Mouse (Mus musculus) hindbrain, embryonic 10.5 days (tissue): ENCODE results near the gene Hddc2. TPM values are rescaled to one million over a fixed set of nuclear protein-coding genes. Genes with fewer than 3 reads are reported as not detected.
A peak's percentile ranks its signal among the peaks of the same experiment; 100 is the strongest.
"Not testable (repeated sequence)": the region's sequence is repeated elsewhere in the genome, so short reads cannot be mapped to it uniquely, and the experiment has no call there.

ENCODE experiments used
- DNase-seq: peaks from one replicate; pipeline ENCODE4 v3.0.0-alpha.2; 2017; ENCODE audit warnings: low spot score
- H3K27ac ChIP-seq: fragments of 300-500 bp; sonication (generic); 2 replicates; pipeline ENCODE4 v1.5.1; 2016; ENCODE audit warnings: mild to moderate bottlenecking, moderate library complexity
- H3K27me3 ChIP-seq: fragments of 300-500 bp; sonication (generic); 2 replicates; pipeline ENCODE4 v1.6.1; 2016; ENCODE audit warnings: mild to moderate bottlenecking; ENCODE audit not compliant: poor library complexity, insufficient read depth, severe bottlenecking
- H3K36me3 ChIP-seq: fragments of 300-500 bp; sonication (generic); 2 replicates; pipeline ENCODE4 v1.6.1; 2016; ENCODE audit warnings: mild to moderate bottlenecking, moderate library complexity
- H3K4me1 ChIP-seq: fragments of 300-500 bp; sonication (generic); replicated peaks from 2 replicates; pipeline ENCODE4 v1.6.1; 2016; ENCODE audit warnings: mild to moderate bottlenecking
- H3K4me3 ChIP-seq: fragments of 300-500 bp; sonication (generic); 2 replicates; pipeline ENCODE4 v1.5.1; 2016; ENCODE audit warnings: mild to moderate bottlenecking, moderate library complexity
- H3K9me3 ChIP-seq: fragments of 300-500 bp; sonication (generic); 2 replicates; pipeline ENCODE4 v1.6.1; 2016; ENCODE audit warnings: mild to moderate bottlenecking, moderate library complexity
- WGBS: fragments of 180-500 bp; shearing (Covaris S2); methylation state at CpG from one replicate; pipeline ENCODE4 v1.1.7; 2016; 5-methylcytosine and 5-hydroxymethylcytosine counted together
- polyA plus RNA-seq: library from polyadenylated mRNA; unstranded; fragments of >200 nt; fragmentation: Nextera tagmentation; extraction: Ambion mirVana; gene quantifications from 2 replicates; pipeline ENCODE4 v1.2.1, GENCODE M21; 2016

Hddc2 gene
- polyA plus RNA-seq, 1 experiment from 2014 or later = 72.0 TPM

- no peak overlapping the region for H3K4me3 ChIP-seq
- H3K27me3 ChIP-seq = no peaks in the 10 kb centered on the region
- H3K36me3 ChIP-seq = no peaks in the 10 kb centered on the region
- H3K27ac ChIP-seq = no peak overlapping the region
- H3K4me1 ChIP-seq = no peaks in the 10 kb centered on the region
- DNase-seq = peak; percentile 25
- WGBS = 22% methylated on average over 1 of the region's 1 CpGs
- no peaks in the 10 kb centered on the region for H3K9me3 ChIP-seq
Measured at GRCm38 (mm10) chr10:31307024-31307598, 6.1 kb upstream of the Hddc2 start.

GRCm38 (mm10) chr10:31318491-31318890 is 5.3 kb downstream of the Hddc2 start:
- no peaks in the 10 kb centered on the region for H3K27me3 ChIP-seq
- peaks cover 43% of the 10 kb centered on the region for H3K36me3 ChIP-seq
- WGBS = 86% methylated on average over 5 of the region's 5 CpGs
- no peak for DNase-seq
- no peaks in the 10 kb centered on the region for H3K9me3 ChIP-seq
- H3K4me1 ChIP-seq = peaks cover 15% of the 10 kb centered on the region; the same call in 1 of the 2 replicates
- H3K27ac ChIP-seq = no peak overlapping the region
- H3K4me3 ChIP-seq = no peak overlapping the region

GRCm38 (mm10) chr10:31329436-31329835 is 16.3 kb downstream of the Hddc2 start:
- no peaks in the 10 kb centered on the region for H3K4me1 ChIP-seq
- no peak overlapping the region for H3K27ac ChIP-seq
- 90% methylated on average over 1 of the region's 1 CpGs for WGBS
- peaks cover 41% of the 10 kb centered on the region for H3K36me3 ChIP-seq
- H3K27me3 ChIP-seq = no peaks in the 10 kb centered on the region
- no peak for DNase-seq
- H3K9me3 ChIP-seq = no peaks in the 10 kb centered on the region
- no peak overlapping the region for H3K4me3 ChIP-seq

- Histone ChIP-seq H3K9me3 (no peaks in the 10 kb centered on the region), H3K4me3 (no peak overlapping the region), H3K27me3 (no peaks in the 10 kb centered on the region), H3K4me1 (no peaks in the 10 kb centered on the region), H3K36me3 (peaks cover 37% of the 10 kb centered on the region), H3K27ac (no peak overlapping the region)
- WGBS = 92% methylated on average over 3 of the region's 3 CpGs
- DNase-seq = no peak
Measured at GRCm38 (mm10) chr10:31330286-31330962, 17.2 kb downstream of the Hddc2 start.

- H3K9me3 ChIP-seq = no peaks in the 10 kb centered on the region
- no peaks in the 10 kb centered on the region for H3K27me3 ChIP-seq
- DNase-seq = no peak
- WGBS = 86% methylated on average over 4 of the region's 4 CpGs
- H3K4me1 ChIP-seq = no peaks in the 10 kb centered on the region
- peaks cover 28% of the 10 kb centered on the region for H3K36me3 ChIP-seq
- no peak overlapping the region for H3K27ac ChIP-seq
- no peak overlapping the region for H3K4me3 ChIP-seq
Measured at GRCm38 (mm10) chr10:31331225-31331775, 18.1 kb downstream of the Hddc2 start.

GRCm38 (mm10) chr10:31336432-31336831 is 23.2 kb downstream of the Hddc2 start:
- no peaks in the 10 kb centered on the region for H3K9me3 ChIP-seq
- no peaks in the 10 kb centered on the region for H3K36me3 ChIP-seq
- no peaks in the 10 kb centered on the region for H3K27me3 ChIP-seq
- no peak for DNase-seq
- no peaks in the 10 kb centered on the region for H3K4me1 ChIP-seq
- no peak overlapping the region for H3K4me3 ChIP-seq
- 92% methylated on average over 5 of the region's 5 CpGs for WGBS
- no peak overlapping the region for H3K27ac ChIP-seq

- Histone ChIP-seq H3K27ac (no peak overlapping the region), H3K9me3 (no peaks in the 10 kb centered on the region), H3K36me3 (no peaks in the 10 kb centered on the region), H3K27me3 (no peaks in the 10 kb centered on the region), H3K4me1 (peaks cover 3% of the 10 kb centered on the region; the same call in 1 of the 2 replicates), H3K4me3 (no peak overlapping the region)
- no peak for DNase-seq
- WGBS = 90% methylated on average over 8 of the region's 8 CpGs
Measured at GRCm38 (mm10) chr10:31346401-31346800, 33.2 kb downstream of the Hddc2 start.

- WGBS = 86% methylated on average over 2 of the region's 2 CpGs
Measured at GRCm38 (mm10) chr10:31351056-31351455, 37.9 kb downstream of the Hddc2 start.

GRCm38 (mm10) chr10:31352845-31353427 is 39.8 kb downstream of the Hddc2 start:
- no peak overlapping the region for H3K27ac ChIP-seq
- no peaks in the 10 kb centered on the region for H3K27me3 ChIP-seq
- no peaks in the 10 kb centered on the region for H3K9me3 ChIP-seq
- no peaks in the 10 kb centered on the region for H3K4me1 ChIP-seq
- no peak overlapping the region for H3K4me3 ChIP-seq
- 94% methylated on average over 1 of the region's 1 CpGs for WGBS
- no peaks in the 10 kb centered on the region for H3K36me3 ChIP-seq
- DNase-seq = no peak

More at GRCm38 (mm10) chr10:31351056-31351455, 37.9 kb downstream of the Hddc2 start:
- no peaks in the 10 kb centered on the region for H3K27me3 ChIP-seq
- H3K27ac ChIP-seq = no peak overlapping the region
- no peaks in the 10 kb centered on the region for H3K36me3 ChIP-seq
- DNase-seq = no peak
- H3K4me3 ChIP-seq = no peak overlapping the region
- no peaks in the 10 kb centered on the region for H3K9me3 ChIP-seq
- H3K4me1 ChIP-seq = no peaks in the 10 kb centered on the region

GRCm38 (mm10) chr10:31354141-31354540 is 41.0 kb downstream of the Hddc2 start:
- Histone ChIP-seq H3K4me1 (no peaks in the 10 kb centered on the region), H3K27ac (no peak overlapping the region), H3K9me3 (no peaks in the 10 kb centered on the region), H3K4me3 (no peak overlapping the region), H3K27me3 (no peaks in the 10 kb centered on the region), H3K36me3 (no peaks in the 10 kb centered on the region)
- WGBS = 83% methylated on average over 2 of the region's 2 CpGs
- DNase-seq = no peak

- 86% methylated on average over 7 of the region's 7 CpGs for WGBS
Measured at GRCm38 (mm10) chr10:31354886-31355461, 41.8 kb downstream of the Hddc2 start.

GRCm38 (mm10) chr10:31359749-31360148 is 46.6 kb downstream of the Hddc2 start:
- WGBS = 90% methylated on average over 4 of the region's 4 CpGs
- Histone ChIP-seq H3K4me1 (no peaks in the 10 kb centered on the region), H3K36me3 (no peaks in the 10 kb centered on the region), H3K4me3 (no peak overlapping the region), H3K27ac (no peak overlapping the region), H3K9me3 (no peaks in the 10 kb centered on the region), H3K27me3 (no peaks in the 10 kb centered on the region)
- DNase-seq = no peak

More at GRCm38 (mm10) chr10:31354886-31355461, 41.8 kb downstream of the Hddc2 start:
- no peaks in the 10 kb centered on the region for H3K4me1 ChIP-seq
- DNase-seq = no peak
- no peak overlapping the region for H3K4me3 ChIP-seq
- H3K27ac ChIP-seq = no peak overlapping the region
- no peaks in the 10 kb centered on the region for H3K9me3 ChIP-seq
- H3K27me3 ChIP-seq = no peaks in the 10 kb centered on the region
- H3K36me3 ChIP-seq = no peaks in the 10 kb centered on the region

GRCm38 (mm10) chr10:31370200-31370599 is 57.0 kb downstream of the Hddc2 start:
- not testable (repeated sequence) for H3K27ac ChIP-seq, H3K36me3 ChIP-seq, DNase-seq, H3K27me3 ChIP-seq, H3K9me3 ChIP-seq, H3K4me3 ChIP-seq, H3K4me1 ChIP-seq
- WGBS = 12% methylated on average over 4 of the region's 5 CpGs
